Mouse (Mus musculus): Measurements from ENCODE around the gene Slc36a2. TPM values are rescaled to one million over a fixed set of nuclear protein-coding genes. Genes with fewer than 3 reads are reported as not detected.
A peak's percentile ranks its signal among the peaks of the same experiment; 100 is the strongest.

Gene Slc36a2
- total and polyA plus RNA-seq, 2 experiments from 2014 or later, result 6.6 to 10.2 TPM

DNA sequence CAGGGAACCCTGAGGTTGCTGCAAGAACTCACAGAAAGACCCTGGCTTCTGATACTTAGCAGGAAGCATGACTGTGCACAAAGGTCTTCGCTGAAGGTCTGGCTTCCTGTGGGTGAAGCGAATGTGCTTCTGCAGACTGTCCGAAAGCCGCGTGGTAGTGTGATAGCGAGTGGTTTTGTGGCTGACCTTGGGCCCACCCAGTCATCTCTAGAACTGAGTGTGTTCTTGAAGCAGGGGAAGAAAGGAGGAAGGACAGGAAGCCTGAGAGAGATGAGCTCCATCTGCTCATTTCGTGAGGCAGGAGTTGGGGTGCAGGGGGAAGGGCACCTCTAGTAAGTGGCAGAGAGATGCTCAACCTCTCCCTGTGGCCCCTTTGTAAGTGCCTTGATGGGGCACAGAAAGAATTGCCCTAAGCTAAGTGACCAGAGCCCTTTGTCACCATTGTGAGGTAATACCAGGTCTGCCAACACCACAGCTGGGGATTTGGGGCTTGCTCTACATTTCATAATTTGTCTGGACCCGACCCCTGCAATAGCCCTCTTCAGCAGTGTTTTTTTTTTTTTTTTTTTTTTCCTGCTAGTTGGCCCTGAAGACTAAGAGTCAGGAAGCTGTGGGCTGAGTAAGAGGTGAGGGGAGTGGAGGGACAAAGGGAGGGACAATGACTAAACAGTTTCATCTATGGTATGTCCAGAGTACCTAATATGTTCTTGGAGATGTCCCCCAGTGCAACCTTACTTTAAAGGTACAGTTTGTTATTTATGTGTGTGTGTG is 13.0 kb upstream of the Slc36a2 start:
- TF ChIP-seq EP300 (IDR thresholded peaks at IDR 0.05; ENCODE audit: low read depth), result no peak
- TF ChIP-seq CTCF (IDR thresholded peaks at IDR 0.05; ENCODE audit: low read depth), result no peak
- H3K9me3 ChIP-seq (replicated peaks; ENCODE audit: control insufficient read depth, low read length), result no peaks in the 10 kb centered on the region
- ATAC-seq (ENCODE audit: insufficient read depth, low read depth) (no peak), DNase-seq (ENCODE audit: low spot score) (no peak)
- H3K27me3 ChIP-seq (ENCODE audit: control insufficient read depth, insufficient read depth, low read length), result no peaks in the 10 kb centered on the region
- no peaks in the 10 kb centered on the region for H3K36me3 ChIP-seq (replicated peaks; ENCODE audit: control insufficient read depth, insufficient read depth, low read length)
- H3K9ac ChIP-seq (replicated peaks; ENCODE audit: low read depth, low read length), result no peak overlapping the region
- no peaks in the 10 kb centered on the region for H3K4me1 ChIP-seq (ENCODE audit: control insufficient read depth, insufficient read depth)
- no peak overlapping the region for H3K4me3 ChIP-seq (ENCODE audit: low read depth, low read length)
- no peak overlapping the region for H3K4me2 ChIP-seq (ENCODE audit: low read depth, low read length)
- H3K27ac ChIP-seq (ENCODE audit: low read depth), result no peak overlapping the region
- WGBS, result 46% methylated on average over 8 of the region's 8 CpGs

DNA sequence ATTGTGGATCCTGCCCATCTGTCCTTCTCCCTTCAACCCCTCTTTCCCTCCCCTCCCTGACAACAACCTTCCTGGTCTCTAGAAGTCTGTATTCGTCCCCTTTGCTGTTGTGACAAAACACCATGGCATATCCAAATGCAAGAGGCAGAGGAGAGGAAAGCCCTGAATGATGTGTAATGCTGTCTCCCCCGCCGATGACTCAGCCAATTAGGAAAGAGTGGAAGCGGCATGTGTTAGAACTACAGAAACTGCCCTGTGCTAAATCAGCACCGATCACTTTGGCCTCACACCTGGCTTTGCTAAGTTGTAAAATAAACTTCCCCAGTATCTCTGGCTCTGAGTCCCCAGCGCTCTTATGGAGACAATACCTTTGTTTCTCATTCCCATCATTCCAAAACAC is 12.2 kb upstream of the Slc36a2 start:
- no peaks in the 10 kb centered on the region for H3K27me3 ChIP-seq (ENCODE audit: control insufficient read depth, insufficient read depth, low read length)
- TF ChIP-seq EP300 (IDR thresholded peaks at IDR 0.05; ENCODE audit: low read depth) (no peak), CTCF (IDR thresholded peaks at IDR 0.05; ENCODE audit: low read depth) (no peak)
- H3K4me3 ChIP-seq (ENCODE audit: low read depth, low read length), result no peak overlapping the region
- H3K36me3 ChIP-seq (replicated peaks; ENCODE audit: control insufficient read depth, insufficient read depth, low read length), result no peaks in the 10 kb centered on the region
- H3K9ac ChIP-seq (replicated peaks; ENCODE audit: low read depth, low read length), result no peak overlapping the region
- DNase-seq (ENCODE audit: low spot score) (no peak), ATAC-seq (ENCODE audit: insufficient read depth, low read depth) (no peak)
- H3K4me1 ChIP-seq (ENCODE audit: control insufficient read depth, insufficient read depth), result no peaks in the 10 kb centered on the region
- no peak overlapping the region for H3K4me2 ChIP-seq (ENCODE audit: low read depth, low read length)
- WGBS, result 50% methylated on average over 6 of the region's 6 CpGs
- no peak overlapping the region for H3K27ac ChIP-seq (ENCODE audit: low read depth)
- H3K9me3 ChIP-seq (replicated peaks; ENCODE audit: control insufficient read depth, low read length), result no peaks in the 10 kb centered on the region

DNA sequence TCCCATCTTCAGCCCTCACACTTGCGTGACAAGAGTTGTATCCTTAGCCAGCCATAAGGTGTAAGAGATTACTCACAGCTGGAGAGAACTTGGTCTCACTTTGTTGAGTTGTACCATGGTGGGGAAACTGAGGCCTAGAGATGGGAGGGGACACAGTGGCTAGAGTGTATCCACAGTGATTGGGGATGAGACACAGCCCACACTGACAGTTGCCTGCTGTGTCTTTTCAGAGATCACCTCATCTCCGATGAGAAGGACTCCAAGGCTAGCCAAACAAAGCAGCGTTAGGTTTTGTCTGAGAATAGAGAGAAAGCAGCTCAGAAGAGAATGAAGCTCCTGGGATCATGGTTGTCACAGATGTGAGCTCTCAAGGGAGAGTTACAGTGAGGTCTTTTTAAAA is 5.3 kb upstream of the Slc36a2 start:
- no peak overlapping the region for H3K9ac ChIP-seq (replicated peaks; ENCODE audit: low read depth, low read length)
- no peak for TF ChIP-seq EP300 (IDR thresholded peaks at IDR 0.05; ENCODE audit: low read depth)
- no peak for TF ChIP-seq CTCF (IDR thresholded peaks at IDR 0.05; ENCODE audit: low read depth)
- H3K27ac ChIP-seq (ENCODE audit: low read depth), result no peak overlapping the region
- ATAC-seq (ENCODE audit: insufficient read depth, low read depth) (no peak), DNase-seq (ENCODE audit: low spot score) (no peak)
- H3K36me3 ChIP-seq (replicated peaks; ENCODE audit: control insufficient read depth, insufficient read depth, low read length), result no peaks in the 10 kb centered on the region
- H3K4me3 ChIP-seq (ENCODE audit: low read depth, low read length), result no peak overlapping the region
- 70% methylated on average over 3 of the region's 3 CpGs for WGBS
- H3K4me1 ChIP-seq (ENCODE audit: control insufficient read depth, insufficient read depth), result peaks cover 13% of the 10 kb centered on the region
- no peaks in the 10 kb centered on the region for H3K27me3 ChIP-seq (ENCODE audit: control insufficient read depth, insufficient read depth, low read length)
- H3K4me2 ChIP-seq (ENCODE audit: low read depth, low read length), result no peak overlapping the region
- H3K9me3 ChIP-seq (replicated peaks; ENCODE audit: control insufficient read depth, low read length), result no peaks in the 10 kb centered on the region

DNA sequence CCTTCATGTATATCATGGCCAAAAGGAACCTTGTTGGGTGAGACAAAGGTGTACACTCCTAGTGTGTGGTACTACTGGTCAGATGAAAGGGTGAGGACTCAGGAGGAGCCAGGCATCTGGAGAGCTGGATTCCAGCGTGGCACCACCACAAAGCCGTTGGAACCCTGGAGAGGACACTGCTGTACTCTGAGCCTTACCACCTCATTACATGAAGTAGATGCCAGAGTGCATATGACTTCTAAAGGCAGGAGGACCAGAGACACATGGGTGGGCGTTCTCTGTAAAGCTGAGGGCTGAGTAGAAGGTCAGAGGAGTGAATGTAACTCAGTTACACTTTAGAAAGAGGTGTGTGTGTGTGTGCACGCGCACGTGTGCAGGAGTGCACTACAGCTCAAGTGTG is 2.9 kb upstream of the Slc36a2 start:
- H3K27ac ChIP-seq (ENCODE audit: low read depth), result peak overlapping the region; percentile 75; the same call in 1 of the 2 replicates
- no peak overlapping the region for H3K4me2 ChIP-seq (ENCODE audit: low read depth, low read length)
- H3K36me3 ChIP-seq (replicated peaks; ENCODE audit: control insufficient read depth, insufficient read depth, low read length), result no peaks in the 10 kb centered on the region
- TF ChIP-seq EP300 (IDR thresholded peaks at IDR 0.05; ENCODE audit: low read depth) (no peak), CTCF (IDR thresholded peaks at IDR 0.05; ENCODE audit: low read depth) (no peak)
- no peaks in the 10 kb centered on the region for H3K9me3 ChIP-seq (replicated peaks; ENCODE audit: control insufficient read depth, low read length)
- no peak overlapping the region for H3K4me3 ChIP-seq (ENCODE audit: low read depth, low read length)
- peaks cover 13% of the 10 kb centered on the region for H3K4me1 ChIP-seq (ENCODE audit: control insufficient read depth, insufficient read depth)
- no peak overlapping the region for H3K9ac ChIP-seq (replicated peaks; ENCODE audit: low read depth, low read length)
- DNase-seq (ENCODE audit: low spot score), result no peak
- 74% methylated on average over 6 of the region's 6 CpGs for WGBS
- H3K27me3 ChIP-seq (ENCODE audit: control insufficient read depth, insufficient read depth, low read length), result no peaks in the 10 kb centered on the region
- ATAC-seq (ENCODE audit: insufficient read depth, low read depth), result no peak

DNA sequence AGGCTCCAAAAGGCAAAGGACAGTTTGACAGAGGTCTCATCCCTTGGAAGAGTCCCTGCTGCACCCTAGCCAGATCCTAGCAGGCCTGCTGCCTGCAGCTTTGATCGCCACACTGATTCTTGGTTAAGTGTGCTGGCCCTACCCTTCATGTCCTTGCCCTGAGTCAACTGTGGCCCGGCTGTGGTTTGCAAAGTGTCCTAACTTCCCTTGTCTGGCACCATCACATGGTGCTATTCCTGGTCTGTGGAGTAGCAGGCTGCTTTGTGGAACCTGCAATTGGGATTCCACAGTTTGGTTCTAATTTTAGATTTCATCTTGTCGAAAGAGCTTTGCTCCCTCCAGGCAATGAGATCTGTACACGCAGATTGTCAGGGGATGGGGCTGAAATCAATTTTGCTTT is 2.4 kb upstream of the Slc36a2 start:
- 33% methylated on average over 4 of the region's 4 CpGs for WGBS
- H3K27me3 ChIP-seq (ENCODE audit: control insufficient read depth, insufficient read depth, low read length), result no peaks in the 10 kb centered on the region
- DNase-seq (ENCODE audit: low spot score) (peak; percentile 42), ATAC-seq (ENCODE audit: insufficient read depth, low read depth) (peak; percentile 73; the same call in 1 of the 2 replicates)
- TF ChIP-seq CTCF (IDR thresholded peaks at IDR 0.05; ENCODE audit: low read depth) (no peak), EP300 (IDR thresholded peaks at IDR 0.05; ENCODE audit: low read depth) (no peak)
- H3K36me3 ChIP-seq (replicated peaks; ENCODE audit: control insufficient read depth, insufficient read depth, low read length), result no peaks in the 10 kb centered on the region
- H3K27ac ChIP-seq (ENCODE audit: low read depth), result peak overlapping the region; percentile 75
- peaks cover 13% of the 10 kb centered on the region for H3K4me1 ChIP-seq (ENCODE audit: control insufficient read depth, insufficient read depth)
- H3K4me2 ChIP-seq (ENCODE audit: low read depth, low read length), result no peak overlapping the region
- no peak overlapping the region for H3K9ac ChIP-seq (replicated peaks; ENCODE audit: low read depth, low read length)
- no peak overlapping the region for H3K4me3 ChIP-seq (ENCODE audit: low read depth, low read length)
- H3K9me3 ChIP-seq (replicated peaks; ENCODE audit: control insufficient read depth, low read length), result no peaks in the 10 kb centered on the region

DNA sequence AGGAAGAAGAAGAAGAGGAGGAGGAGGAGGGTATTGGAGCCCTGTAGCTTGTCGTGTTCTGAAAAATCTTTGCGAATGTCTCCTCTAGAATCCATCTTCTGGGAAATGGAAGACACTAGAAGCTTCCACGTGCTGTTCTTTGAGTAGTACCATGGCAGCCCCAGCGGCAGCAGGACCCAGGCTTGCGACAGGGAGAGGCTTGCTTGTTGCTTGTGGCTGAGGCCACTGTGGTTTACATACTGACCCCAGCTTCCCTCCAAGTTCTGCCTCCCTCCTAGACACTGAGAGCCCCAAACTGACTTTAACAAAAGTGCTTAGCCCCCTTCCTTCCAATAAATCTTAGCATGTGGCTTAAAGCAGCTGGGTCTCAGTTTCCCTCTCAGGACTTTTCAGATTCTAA is 631 bp downstream of the Slc36a2 start:
- no peak for DNase-seq (ENCODE audit: low spot score)
- no peaks in the 10 kb centered on the region for H3K36me3 ChIP-seq (replicated peaks; ENCODE audit: control insufficient read depth, insufficient read depth, low read length)
- peaks cover 13% of the 10 kb centered on the region for H3K4me1 ChIP-seq (ENCODE audit: control insufficient read depth, insufficient read depth)
- TF ChIP-seq EP300 (IDR thresholded peaks at IDR 0.05; ENCODE audit: low read depth) (no peak), CTCF (IDR thresholded peaks at IDR 0.05; ENCODE audit: low read depth) (no peak)
- no peak overlapping the region for H3K27ac ChIP-seq (ENCODE audit: low read depth)
- no peaks in the 10 kb centered on the region for H3K27me3 ChIP-seq (ENCODE audit: control insufficient read depth, insufficient read depth, low read length)
- no peak overlapping the region for H3K4me2 ChIP-seq (ENCODE audit: low read depth, low read length)
- no peak for ATAC-seq (ENCODE audit: insufficient read depth, low read depth)
- 89% methylated on average over 5 of the region's 5 CpGs for WGBS
- H3K9ac ChIP-seq (replicated peaks; ENCODE audit: low read depth, low read length), result no peak overlapping the region
- no peak overlapping the region for H3K4me3 ChIP-seq (ENCODE audit: low read depth, low read length)
- H3K9me3 ChIP-seq (replicated peaks; ENCODE audit: control insufficient read depth, low read length), result no peaks in the 10 kb centered on the region
